Mouse (Mus musculus) left cerebral cortex, postnatal 10 days (tissue): ENCODE data around the gene Plxna4. TPM values are rescaled to one million over a fixed set of nuclear protein-coding genes. Genes with fewer than 3 reads are reported as not detected.

Experiments
- DNase-seq, 2 experiments: peaks; one replicate each; pipeline ENCODE4 v3.0.0; 2021 to 2022; ENCODE audit warnings: low spot score in 2 of 2, mixed read lengths in 1 of 2; ENCODE audit errors: extremely low spot score in 1 of 2
- intact Hi-C: fragments of 180-260 bp; cut with DNase I; formaldehyde crosslinking; loops from one replicate; pipeline ENCODE4 v1.15.1; 2025
- total RNA-seq, 2 experiments: library from RNA; stranded (reverse); gene quantifications; 2 replicates each; pipeline ENCODE4 v1.2.3; 2021

Gene Plxna4
- total RNA-seq, result 10 to 100 TPM; 87.8 to 94.9 TPM

DNA sequence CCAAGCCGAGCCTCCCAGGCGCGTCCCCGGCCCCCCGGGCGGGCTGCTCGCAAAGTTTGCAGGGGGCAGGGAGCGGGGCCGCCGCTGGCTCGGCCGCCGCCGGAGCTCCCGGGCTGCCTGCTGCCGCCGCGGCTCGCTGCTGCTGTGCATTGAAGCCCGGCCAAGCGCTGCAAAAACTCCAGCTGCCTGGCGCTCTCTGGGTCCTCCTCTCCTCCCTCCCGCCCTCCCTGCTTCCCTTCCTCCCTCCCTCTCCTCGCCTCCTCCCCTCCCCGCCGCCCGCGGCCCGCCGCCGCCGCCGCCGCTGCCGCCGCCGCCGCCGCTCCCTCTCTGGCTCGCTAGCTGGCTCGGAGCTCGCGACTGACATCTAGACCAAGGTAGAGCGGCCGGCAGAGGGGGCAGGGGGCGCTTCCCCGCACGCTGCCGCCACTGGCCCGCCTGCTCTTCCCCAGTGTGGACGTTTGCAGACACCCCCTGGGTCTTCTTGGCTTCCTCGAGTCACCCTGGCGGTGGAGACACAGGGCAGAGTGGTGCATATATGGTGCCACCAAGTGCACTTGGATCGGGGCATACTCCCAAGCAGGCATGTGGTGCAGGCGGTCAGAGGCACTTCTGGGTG lies at the start of gene Plxna4:
Gene Plxna4 (minus strand): TSS at position 137 of the 616 bp plus-strand sequence.
- intact Hi-C loops, result loop anchor here (2.0 to 10.0 kb wide), 3 partner anchors 111 to 651 kb away; no protein-coding TSS in a partner anchor
- peak; percentile 80 to 89 for DNase-seq

GRCm38 (mm10) chr6:32637568-32638183 lies 49.7 kb upstream of the Plxna4 start:
- intact Hi-C loops, result no loop called here
- peak in 1 of 2 experiments; percentile 3 for DNase-seq

- no peak for DNase-seq
- intact Hi-C loops, result no loop called here
Measured at GRCm38 (mm10) chr6:32610712-32611111, 22.7 kb upstream of the Plxna4 start.

- intact Hi-C loops, result no loop called here
- DNase-seq, result no peak
Measured at GRCm38 (mm10) chr6:32606787-32607186, 18.8 kb upstream of the Plxna4 start.

GRCm38 (mm10) chr6:32605581-32605980 lies 17.6 kb upstream of the Plxna4 start:
- intact Hi-C loops, result no loop called here
- no peak for DNase-seq

DNA sequence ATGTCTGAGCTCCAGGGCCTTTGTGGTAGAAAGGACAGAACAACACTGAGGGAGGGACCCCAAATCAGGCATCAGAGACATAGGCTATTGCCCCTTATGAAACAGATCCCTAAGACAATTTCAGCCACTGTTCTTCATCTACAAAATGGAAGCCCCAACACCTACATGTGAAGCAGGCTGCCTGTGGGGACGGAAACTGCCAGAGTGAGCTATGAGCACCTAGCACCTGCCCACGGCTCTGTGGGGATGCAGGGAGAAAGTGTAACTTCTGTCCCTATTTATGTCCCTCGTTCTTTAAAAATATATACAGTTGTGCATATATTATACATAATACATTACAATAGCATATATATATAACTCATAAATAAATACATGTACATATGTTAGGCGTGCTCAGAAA lies 16.9 kb upstream of the Plxna4 start:
- DNase-seq, result no peak
- intact Hi-C loops, result no loop called here

GRCm38 (mm10) chr6:32602130-32602529 lies 14.1 kb upstream of the Plxna4 start:
- intact Hi-C loops, result no loop called here
- no peak for DNase-seq

DNA sequence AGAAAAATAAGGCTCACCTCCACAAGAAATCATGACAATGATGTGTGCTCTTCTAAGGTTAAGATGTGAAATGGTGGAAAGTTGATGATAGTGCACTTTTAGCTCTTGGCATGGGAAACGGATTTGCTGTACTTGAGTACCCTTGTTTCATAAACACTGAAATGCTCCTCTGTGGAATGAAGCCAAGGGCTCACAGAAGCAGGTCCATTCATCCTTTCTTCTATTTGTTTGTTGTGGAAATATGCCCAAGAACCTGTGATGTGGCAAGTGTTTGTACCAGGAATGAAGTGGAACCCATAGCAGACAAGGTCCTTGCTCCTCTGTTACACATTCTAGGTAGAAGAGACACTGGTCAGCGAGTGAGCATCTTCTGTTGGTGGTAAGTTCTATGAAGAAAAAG lies 13.3 kb upstream of the Plxna4 start:
- DNase-seq, result no peak
- intact Hi-C loops, result no loop called here

- no peak for DNase-seq
- intact Hi-C loops, result no loop called here
Measured at GRCm38 (mm10) chr6:32595591-32595990, 7.6 kb upstream of the Plxna4 start.

GRCm38 (mm10) chr6:32590979-32591758 lies 3.2 kb upstream of the Plxna4 start:
- peak; percentile 63 to 76 for DNase-seq
- intact Hi-C loops, result loop anchor here (5.0 kb wide), 1 partner anchor 929 kb away; no protein-coding TSS in a partner anchor

GRCm38 (mm10) chr6:32589632-32590031 lies 1.6 kb upstream of the Plxna4 start:
- intact Hi-C loops, result loop anchor here (2.0 to 10.0 kb wide), 4 partner anchors 112 to 927 kb away; no protein-coding TSS in a partner anchor
- DNase-seq, result no peak

DNA sequence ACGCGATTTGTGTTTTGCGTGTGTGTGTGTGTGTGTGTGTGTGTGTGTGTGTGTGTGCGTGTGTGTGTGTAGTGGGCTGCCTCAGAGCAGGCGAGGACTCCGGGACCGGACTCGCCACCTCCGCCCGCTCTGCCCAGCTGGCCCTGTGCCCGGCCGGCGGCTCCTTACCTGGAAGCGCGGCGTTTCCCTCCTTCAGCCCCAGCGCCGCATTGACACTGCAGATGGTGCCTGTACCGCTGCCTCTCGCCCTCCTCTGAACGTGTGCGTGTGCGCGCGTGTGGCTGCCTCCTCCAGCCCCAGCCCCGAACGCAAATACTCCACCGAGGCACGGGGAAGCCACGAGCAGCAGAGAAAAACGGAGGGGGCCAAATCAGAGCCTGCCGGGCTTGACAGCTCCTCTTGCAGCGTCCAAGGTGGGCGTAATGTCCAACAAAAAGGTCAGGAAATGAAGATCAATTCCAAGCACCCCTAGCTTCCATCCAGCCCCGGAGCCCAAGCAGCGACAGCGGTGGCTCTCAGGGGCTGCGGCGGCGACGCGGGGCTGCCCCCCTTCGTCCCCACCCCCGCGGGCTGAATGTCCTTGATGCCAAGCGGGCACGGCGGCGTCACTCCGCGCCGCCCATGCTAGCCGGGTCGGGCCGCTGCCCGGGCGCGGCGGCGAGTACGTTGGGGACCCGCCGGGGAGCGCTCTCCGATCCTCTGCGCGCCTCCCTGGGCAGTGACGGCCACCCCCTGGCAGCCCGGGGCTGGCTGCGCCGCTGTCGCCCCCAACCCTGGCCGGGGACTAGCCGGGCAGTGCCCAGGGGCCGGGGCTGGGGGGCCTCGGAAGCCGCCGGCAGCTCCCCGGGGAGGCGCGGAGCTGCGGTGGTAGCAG lies 619 bp downstream of the Plxna4 start:
- DNase-seq, result peak; percentile 40 to 82
- intact Hi-C loops, result loop anchor here (2.0 to 10.0 kb wide), 4 partner anchors 110 to 651 kb away; no protein-coding TSS in a partner anchor

- DNase-seq, result no peak
- intact Hi-C loops, result loop anchor here (2.0 to 10.0 kb wide), 3 partner anchors 109 to 372 kb away; no protein-coding TSS in a partner anchor
Measured at GRCm38 (mm10) chr6:32586821-32587135, 1.2 kb downstream of the Plxna4 start.

DNA sequence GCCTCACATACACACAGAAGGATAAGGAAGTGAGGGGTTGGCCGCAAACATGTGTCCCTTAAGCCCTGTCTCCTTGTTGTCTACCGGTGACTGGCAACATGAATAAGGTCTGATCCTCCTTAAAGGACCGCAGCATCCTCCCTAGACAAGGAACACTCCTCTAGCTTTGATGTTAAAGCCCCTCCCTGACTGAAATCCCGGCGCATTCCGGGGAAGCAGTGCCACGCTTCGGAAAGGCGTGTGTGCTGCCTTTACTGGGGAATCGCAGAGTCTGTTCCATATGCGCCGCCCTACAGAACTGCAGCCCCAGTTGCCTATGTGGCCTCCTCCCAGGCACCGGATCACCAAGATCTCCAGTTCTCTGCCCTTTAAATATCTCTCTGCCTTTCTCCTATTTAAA lies 1.6 kb downstream of the Plxna4 start:
- peak; percentile 62 to 65 for DNase-seq
- intact Hi-C loops, result loop anchor here (2.0 to 10.0 kb wide), 3 partner anchors 109 to 372 kb away; no protein-coding TSS in a partner anchor

DNA sequence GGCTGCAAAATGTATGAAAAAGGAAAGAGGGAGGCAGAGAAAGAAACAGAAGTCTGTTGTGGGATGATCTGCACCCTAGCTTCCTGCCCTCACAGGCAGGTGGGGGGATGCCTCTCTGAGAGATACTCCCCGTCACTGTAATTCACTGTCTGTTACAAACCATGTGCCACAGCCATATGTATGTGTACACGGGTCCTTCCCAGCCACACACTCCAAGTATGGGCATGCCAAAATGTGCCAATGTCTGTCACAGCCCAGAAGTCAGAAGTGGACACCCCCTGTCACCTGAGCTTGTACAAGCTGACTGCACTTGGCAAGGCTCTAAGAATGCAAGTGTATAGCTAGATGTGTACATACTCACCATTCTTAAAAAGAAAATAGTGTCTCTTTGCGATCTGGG lies 2.8 kb downstream of the Plxna4 start:
- DNase-seq, result no peak
- intact Hi-C loops, result loop anchor here (5.0 to 10.0 kb wide), 2 partner anchors 108 to 370 kb away; no protein-coding TSS in a partner anchor

- intact Hi-C loops, result loop anchor here (10.0 kb wide), 1 partner anchor 370 kb away; no protein-coding TSS in a partner anchor
- DNase-seq, result peak; percentile 48 to 51
Measured at GRCm38 (mm10) chr6:32584243-32584880, 3.6 kb downstream of the Plxna4 start.

DNA sequence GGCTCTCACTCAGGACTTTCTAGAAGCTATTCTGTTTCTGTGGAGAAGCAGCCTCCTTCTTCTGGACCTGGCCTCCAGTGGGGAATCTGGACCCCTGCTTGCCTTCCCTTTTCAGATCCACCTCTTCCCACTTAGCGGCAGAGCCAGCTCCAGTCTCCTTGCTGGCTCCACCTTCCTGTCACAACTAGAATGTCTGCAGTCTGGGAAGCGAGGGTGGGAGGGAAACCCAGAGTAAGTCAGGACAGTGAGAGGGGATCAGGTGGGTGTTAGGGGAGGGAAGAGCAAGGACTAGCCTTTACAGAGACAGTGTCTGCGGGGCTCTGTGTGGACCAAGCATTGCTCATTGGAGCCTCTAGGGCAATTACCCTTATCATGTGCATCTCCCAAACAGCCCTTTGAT lies 4.4 kb downstream of the Plxna4 start:
- intact Hi-C loops, result loop anchor here (10.0 kb wide), 1 partner anchor 369 kb away; no protein-coding TSS in a partner anchor

GRCm38 (mm10) chr6:32571485-32571884 lies 16.5 kb downstream of the Plxna4 start:
- DNase-seq, result no peak
- intact Hi-C loops, result no loop called here

More for the DNA sequence above, 4.4 kb downstream of the Plxna4 start:
- peak; percentile 31 to 50 for DNase-seq
